Mouse (Mus musculus): ENCODE measurements around the gene Lmod3. TPM values are rescaled to one million over a fixed set of nuclear protein-coding genes. Genes with fewer than 3 reads are reported as not detected.

Lmod3 gene
- total RNA-seq (2021), result 100 to 1,000 TPM; 156 to 173 TPM
- long read RNA-seq, experiment 1, transcript Lmod3-201 (3 exons, 2,215 nt), result major isoform, 130 of 174 reads
- long read RNA-seq, experiment 1, partial matches to known transcripts, result 8 of 174 reads
- long read RNA-seq, experiment 1, other reads (novel, unspliced or antisense), result 36 of 174 reads
- long read RNA-seq, experiment 2, transcript Lmod3-201 (3 exons, 2,215 nt), result major isoform, 123 of 157 reads
- long read RNA-seq, experiment 2, partial matches to known transcripts, result 5 of 157 reads
- long read RNA-seq, experiment 2, other reads (novel, unspliced or antisense), result 29 of 157 reads

DNA sequence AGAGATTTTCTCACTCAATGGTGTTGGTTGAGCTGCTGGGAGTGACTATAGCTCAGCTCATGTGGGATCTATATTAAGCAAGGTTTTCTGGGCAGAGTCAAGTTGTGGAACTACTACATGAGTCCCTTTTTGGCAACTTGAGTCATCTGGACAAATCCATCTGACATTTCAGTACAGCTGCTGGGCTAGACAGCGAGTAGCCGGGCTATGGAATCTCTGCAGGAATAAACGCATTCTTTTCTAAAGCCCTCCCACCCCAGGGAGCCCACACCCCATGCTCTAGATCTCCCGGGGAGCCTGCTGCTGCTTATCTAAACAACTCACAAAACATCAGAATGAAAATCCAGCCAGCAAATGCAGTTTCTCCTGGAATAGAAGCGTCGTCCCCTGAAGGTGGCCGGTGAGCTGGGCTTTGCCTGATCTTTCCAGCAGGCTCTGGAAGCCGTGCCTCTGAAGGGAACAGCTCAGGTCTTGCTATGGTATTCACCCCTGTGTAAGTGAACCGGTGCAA, at the start of gene Lmod3:
Gene Lmod3, minus strand, starts transcription at position 49 of the 511 bp plus-strand sequence.
- DNase-seq (ENCODE audit: low spot score in 2 of 2), result peak in 1 of 2 experiments; percentile 24

DNA sequence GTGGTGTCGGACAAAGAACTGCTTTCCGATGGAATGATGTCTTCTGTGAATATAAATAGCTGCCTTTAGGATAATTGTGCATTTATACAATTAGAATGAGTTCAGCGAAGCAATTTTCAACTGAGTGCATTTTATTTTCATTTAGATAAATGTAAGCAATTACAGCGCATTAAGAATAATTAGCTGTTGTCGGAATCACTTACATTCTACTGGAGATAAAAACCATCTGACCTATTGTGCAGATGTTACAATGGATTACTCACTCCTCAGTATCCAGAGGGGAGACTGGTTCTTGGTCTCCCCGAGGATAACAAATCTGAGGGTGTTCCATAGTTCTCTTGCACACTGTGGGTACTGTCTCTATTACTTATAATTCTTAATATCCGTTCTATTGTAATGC, 49.7 kb upstream of the Lmod3 start:
- no peak for DNase-seq (ENCODE audit: low spot score in 2 of 2)

DNA sequence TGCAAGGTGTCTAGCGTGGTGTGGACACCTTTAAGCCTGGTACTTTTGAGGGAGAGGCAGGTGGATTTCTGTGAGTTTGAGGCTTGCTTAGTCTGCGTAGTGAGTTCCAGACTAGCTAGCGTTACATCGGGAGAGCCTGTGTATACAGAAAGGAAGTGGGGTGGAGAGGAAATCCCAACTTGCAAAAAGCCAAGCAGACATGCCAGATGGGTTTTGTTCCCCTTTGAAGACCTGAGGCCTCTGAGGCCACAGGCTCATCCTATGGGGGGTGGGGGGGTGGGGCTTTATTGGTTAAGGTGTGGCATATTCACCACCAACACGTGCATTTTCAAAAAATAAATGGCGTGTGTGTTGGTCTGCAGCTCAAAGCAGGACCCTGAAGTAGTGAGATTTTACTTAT, 48.1 kb upstream of the Lmod3 start:
- DNase-seq (ENCODE audit: low spot score in 2 of 2), result no peak

DNA sequence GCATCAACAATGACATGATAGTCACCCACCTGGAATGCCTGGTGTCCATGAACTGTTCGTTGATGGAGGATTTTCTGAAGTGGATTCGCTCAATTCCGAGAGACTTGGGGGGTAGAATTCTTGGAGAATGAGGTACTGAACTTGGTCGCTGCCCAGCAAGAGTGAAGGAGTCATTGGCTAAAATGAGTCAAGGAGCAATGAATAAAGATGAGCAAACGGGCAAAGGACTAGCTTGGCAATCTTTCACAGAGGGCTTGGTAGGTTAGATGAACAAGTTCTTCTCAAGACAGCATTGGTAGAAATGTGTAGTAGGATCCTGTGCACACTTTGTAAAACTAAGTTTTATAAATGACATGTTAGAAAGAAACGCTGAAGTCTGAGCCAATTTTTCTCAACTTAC, 47.6 kb upstream of the Lmod3 start:
- DNase-seq (ENCODE audit: low spot score in 2 of 2), result no peak

DNA sequence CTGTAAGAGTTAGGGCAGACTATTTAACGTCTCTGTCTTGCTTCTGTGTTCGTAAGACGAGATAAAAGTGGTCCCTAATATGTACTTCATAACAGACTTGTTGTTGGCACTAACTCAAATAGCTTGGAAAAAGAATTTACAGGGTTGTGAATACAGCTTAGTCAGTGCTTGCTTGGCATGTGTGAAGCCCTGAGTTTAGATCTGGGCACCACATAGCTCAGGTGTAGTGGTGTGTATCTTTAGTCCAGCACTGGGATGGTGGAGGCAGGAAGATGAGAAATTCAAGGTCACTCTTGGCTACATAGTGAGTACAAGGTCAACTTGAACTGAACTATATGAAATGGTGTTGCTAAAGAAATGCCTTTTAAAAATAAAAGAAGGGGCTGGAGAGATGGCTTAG, 44.6 kb upstream of the Lmod3 start:
- no peak for DNase-seq (ENCODE audit: low spot score in 2 of 2)

DNA sequence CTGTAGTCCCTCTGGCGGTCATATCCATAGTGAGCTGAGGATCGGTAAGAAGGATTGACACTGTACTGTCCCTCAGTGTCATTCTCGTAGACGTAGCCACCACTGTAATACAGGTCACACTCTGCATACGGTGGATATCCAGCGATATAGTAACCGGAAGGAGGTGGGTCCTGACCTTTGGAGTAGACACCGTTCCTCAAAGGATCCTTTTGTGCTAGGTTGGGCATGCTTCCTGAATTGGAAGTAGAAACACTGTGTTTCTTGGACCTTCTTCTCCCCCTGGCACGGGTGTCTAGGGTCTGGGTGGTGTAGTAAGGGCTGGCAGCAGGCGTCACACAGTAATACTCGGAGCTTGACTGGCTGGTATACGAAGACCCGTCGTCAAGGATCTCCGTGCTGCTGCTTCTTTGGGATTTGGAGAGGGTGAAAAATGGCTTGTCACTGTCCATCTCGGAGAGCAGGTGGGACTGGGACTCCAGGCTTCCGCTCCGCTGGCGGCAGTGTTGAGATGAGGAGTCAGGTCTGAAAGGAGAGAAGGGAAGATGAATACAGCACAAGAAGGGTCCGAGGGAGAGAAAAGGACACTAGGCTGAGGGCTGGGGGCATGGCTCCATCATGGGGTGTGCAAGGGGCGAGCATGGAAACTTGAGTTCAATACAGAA, 43.4 kb upstream of the Lmod3 start:
- no peak for DNase-seq (ENCODE audit: low spot score in 2 of 2)

DNA sequence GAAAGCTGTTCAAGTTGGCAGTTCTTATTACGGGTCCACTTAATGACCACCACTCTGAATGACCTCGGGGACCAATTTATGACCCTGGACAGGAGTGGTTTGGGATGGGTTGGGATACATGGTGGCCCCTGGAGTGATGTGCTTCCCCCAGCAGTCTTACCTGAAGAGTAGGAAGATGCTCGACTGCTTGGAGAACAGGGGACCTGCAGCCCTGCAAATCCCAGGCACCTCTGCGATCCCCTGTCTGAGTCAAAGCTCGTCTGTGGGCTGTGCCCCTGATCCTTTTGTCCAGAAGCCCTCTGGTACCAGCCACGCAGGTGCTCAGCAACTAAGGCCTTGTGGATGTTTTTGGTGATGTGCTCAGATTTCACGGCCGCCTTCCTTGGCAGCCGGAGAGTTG, 42.9 kb upstream of the Lmod3 start:
- no peak for DNase-seq (ENCODE audit: low spot score in 2 of 2)

DNA sequence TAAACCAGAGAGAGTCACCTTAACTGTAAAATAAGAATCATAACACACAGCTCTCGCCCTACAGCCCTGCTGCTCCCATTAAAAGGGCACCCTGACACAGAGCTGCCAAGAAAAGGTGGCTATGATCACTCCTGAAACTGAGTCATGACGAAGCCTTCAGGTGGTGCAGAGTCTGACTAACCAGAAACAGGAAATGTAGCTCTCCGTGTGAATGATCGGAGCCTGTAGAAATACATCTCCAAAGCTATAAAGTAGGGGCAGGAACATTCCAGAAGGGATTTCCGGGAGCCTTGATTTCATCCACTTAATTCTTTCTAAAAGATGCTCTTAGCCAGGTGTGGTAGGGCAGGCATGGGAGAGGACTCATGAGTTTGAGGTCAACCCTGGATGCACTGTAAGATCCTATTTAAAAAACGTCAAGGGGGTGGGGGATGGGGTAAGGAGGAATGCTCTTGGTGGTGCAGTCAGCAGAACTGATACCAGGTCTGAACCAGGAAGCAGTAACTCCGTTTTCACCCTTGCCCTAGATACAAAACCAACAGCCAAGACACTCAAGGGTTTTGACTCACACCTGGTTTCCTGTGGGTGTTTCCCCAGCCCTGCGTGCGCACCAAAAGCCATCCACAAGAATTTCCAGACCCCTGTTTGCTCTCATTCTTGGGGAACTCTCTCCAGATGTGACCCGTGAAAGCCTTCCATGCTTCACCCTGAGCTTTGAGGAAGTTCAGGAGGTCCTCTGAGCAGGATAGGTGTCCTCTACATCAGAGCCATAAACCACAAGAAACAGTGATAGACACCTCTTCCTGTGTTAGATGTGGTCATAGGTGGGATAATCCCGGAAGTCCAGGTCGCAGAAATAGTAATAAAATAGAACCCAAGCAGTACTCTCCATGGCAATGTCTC, 41.4 kb upstream of the Lmod3 start:
- no peak for DNase-seq (ENCODE audit: low spot score in 2 of 2)

DNA sequence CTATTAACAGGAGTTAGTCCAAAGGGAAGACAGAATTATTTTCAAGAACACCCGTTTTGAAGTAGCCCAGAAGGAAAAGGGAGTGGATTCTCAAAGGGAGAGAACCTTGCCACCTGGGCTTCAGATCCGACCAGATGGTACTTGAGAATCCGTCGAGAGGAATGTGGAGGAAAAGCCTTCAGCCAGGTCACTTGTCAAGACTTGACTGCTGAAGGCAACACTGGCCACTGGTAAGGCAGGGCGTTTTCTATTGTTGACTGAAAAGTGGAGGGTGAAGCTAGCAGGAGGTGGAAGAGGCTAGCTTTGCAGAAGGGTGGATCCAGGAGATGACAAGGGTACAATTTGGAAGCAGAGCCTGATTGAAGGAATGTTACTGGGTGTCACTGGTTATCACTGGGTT, 40.3 kb upstream of the Lmod3 start:
- no peak for DNase-seq (ENCODE audit: low spot score in 2 of 2)

DNA sequence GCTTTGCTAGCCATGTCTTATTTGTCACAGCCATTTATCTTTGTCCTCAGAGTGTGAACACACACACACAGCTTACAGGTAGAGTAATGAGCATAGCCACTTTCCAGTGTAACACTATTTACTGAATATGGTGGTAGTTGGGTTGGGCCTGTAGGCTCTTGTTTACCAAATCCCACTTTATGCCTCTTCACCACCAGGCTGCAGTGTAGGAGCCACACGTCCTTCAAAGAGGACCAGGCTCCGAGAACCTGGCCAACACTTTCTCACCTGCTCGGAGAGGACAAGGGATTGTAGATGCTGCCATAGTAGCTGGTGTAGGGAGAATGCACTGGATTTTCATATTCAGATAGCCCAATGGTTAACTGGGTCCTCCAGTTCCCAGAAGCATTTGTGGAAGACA, 39.5 kb upstream of the Lmod3 start:
- DNase-seq (ENCODE audit: low spot score in 2 of 2), result no peak

DNA sequence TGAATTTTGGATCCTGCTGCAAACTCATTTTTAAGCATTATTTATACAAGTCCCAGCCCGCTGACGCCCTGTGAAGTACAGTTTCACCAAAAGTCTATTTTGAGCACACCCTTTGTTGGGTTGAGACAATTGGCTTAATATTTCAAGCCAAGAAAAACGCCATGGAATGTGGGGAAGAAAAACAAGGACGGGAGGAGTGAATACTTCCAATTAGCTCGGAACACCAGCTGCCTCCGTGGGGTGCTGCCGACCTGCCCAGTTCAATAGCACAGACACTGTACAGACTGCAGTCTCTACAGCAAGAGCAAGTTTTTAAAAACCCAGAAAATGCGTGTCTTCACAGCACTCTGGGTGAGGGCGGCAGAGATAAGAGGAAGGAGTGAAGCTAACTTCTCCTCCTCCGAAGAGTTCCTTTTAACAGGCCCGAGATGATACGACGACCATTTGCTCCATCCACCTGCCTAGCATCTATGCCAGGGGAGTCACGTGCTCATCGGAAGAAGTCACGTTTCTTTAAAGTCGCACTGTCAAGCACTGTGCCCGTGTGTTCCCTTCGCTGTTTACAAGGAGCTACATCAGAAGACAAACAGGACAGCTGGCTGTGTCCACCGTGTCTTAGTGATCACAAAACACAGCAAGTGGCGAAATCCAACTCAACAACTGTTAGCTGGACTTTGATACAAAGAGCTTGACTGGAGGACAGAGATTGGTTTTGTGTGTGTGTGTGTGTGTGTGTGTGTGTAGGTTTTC, 38.8 kb upstream of the Lmod3 start:
- DNase-seq (ENCODE audit: low spot score in 2 of 2), result no peak

DNA sequence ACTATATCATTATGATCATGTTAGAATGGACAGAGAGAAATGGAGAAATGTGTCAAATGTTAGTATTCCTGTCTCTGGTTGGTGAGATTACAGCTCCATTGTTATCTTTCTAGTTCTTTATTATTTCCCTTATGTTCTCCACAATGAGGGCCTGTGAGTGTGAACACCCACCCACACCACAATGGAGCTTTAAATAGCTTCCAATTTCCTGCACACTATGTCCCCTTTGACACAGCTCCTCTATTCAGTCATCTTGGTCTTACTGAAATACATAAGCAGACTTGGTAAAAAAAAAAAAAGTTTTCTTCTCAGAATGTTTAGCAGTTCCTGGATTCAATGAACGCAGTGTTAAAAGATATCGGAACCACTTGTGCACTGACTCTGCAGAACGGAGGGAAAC, 38.1 kb upstream of the Lmod3 start:
- DNase-seq (ENCODE audit: low spot score in 2 of 2), result no peak

DNA sequence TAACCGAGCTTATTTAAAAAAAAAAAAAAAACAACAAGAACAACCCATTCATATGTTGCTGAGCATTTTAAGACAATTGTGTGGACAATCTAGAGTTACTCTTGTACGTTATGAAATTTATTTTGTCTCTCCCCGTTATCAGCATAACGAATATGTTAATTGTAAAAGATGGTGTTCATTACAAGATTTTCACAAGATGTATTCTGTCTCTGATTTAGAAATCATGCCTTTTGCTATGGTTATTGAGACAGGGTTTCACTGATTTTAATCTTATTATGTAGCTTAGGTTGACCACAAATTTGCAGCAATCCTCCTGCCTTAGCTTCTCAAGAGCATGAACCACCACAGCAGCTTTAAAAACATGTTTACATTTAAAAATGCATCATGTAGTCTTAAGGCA, 37.3 kb upstream of the Lmod3 start:
- DNase-seq (ENCODE audit: low spot score in 2 of 2), result no peak

DNA sequence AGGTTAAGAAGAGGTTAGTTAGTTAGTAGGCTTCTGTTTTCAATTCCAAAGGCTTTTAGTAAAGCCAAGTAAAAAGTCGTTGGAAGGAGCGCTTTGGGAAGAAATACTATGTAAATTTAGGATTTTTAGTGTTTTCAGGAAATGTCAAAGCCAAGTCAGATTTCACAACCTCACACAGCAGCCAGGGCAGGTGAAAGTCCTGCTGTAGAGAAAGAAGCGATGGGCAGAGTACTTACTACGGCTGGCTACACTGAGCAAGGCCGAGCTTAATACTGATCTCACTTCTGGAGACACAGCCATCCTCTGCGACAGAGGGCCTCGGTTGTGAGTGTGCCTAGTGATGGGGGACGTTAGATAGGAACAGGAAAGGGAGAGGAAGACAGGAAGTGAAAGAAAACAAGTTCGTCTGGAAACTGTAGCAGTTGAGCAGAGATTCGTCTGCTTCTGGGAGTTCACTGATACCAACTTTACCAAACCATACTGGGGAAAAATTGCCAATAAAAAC, 36.8 kb upstream of the Lmod3 start:
- DNase-seq (ENCODE audit: low spot score in 2 of 2), result no peak

DNA sequence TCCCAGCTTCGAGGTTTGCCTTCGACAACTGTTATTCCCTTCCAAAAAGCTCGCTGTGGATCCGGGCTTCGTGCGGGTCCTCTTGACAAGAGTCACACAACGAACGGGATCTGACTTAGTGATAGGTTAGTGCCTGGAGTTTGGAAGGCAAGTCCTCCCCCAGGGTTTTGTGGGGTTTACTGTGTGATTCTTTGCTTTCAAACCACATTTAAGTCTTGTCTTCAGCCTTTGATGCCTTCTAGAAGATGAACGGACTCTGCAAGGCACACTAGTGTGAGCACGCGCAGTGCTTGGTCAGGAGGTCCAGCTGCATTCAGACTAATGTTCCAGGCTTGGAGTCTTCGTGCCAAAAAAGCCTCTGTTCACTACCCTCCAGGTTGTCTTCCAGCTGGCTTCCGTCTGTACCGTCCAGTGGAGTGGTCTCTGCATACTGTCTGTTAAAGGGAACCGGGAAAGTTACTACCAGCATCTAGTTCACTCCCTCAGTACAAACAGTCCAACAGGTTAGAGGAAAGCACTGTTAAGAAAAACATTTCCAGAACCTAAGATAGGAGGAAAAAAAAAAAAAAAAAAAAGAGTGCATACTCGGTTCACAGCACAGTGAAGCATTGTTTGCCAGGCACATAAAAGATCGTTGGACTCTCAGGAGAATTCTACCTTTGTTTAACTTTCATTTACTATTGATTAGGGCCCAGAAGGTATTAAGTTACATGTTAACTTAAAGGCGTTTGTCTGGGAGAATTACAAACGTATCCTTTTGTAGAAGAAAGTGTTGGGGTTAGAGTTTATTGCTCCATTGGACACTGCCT, 35.7 kb upstream of the Lmod3 start:
- DNase-seq (ENCODE audit: low spot score in 2 of 2), result no peak

DNA sequence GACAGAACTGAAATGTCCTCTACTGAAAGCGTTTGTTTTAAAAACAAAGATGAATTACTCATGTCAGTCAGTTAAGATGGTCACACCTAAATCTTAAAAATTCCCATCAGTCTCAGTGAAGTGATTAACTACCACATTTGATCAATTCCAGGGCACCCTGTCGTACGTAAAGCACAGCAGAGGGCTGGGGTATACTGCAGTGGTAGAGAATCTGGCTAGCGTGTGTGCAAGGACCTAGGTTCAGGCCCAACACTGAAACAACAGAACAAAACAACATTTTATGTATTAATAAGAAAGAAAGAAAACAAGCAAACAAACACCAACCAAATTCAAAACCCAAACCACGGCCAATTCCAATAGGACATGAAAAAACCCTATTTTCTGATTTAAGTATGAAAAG, 33.8 kb upstream of the Lmod3 start:
- DNase-seq (ENCODE audit: low spot score in 2 of 2), result no peak

DNA sequence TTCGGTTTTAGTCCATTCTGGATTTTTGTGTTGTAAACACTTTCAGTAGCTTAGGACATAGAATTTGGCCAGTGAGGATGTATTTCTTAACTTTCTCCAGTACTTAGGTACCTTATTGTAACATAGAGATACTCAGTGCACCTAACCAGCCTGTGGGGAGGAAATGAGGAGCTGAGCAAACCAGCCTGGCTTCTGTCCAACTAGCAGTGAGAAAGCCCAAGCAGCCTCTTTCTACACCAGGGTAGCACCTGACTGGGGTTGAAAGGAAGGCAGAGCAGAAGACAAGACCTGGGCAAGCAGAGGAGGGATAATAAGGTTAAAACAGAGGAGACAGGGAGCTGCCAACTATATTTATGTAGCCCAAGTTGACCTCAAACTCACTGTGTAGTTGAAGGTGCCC, 31.1 kb upstream of the Lmod3 start:
- no peak for DNase-seq (ENCODE audit: low spot score in 2 of 2)

DNA sequence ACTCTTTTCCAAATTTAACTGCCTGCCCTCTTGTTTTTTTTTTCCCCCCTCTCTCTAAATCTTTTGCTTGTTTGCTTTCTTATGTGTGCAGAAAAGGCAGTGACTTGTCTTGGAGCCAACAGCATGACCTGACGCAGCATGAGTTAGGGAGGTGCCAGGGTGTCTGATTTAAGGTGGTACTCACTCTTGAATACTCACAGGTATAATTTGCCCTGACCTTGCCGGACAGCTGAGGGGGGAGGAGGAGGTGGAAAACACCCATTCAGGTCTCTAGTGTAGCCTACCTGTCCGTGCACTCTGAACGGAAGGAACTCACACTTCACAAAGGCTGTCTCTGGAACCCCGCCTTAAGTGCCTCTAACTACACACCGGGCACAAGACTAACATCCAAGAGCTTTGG, 26.3 kb upstream of the Lmod3 start:
- DNase-seq (ENCODE audit: low spot score in 2 of 2), result no peak

DNA sequence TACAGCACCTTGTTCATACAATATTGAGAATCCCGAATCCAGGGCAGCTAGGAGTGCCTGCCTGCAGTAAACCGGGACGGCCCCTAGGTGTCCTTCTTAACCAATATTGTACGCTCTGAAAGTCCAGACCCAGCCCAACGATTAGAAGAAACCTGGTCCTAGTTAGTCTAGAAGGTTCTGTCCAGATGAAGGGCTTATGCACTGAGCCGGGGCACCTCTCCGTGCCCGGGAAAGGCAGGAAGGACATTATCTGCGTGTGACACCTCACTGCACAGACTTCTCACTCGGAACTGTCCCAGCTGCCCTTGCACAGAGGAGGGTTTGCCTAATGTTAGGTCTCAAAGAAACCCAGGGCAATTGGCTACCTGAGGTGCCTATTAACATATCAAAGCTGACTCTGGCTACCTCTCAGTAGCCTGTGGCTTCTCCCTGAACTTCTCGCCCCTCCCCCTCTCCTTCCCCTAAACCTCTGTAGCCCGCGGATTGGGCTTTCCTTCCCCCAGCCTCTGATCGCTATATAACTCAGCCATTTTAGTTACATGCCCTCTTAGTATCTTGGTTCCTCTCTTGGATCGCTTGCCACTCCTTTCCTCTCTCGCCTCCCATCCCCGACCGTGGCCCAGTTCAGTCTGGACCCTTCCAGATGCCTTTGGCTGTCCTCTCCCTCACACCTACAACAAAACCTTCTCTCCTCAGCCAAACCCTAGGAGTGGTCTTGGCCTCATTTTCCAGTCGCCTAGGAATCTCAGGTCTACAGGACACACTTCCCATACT, 25.6 kb upstream of the Lmod3 start:
- DNase-seq (ENCODE audit: low spot score in 2 of 2), result peak; percentile 42 to 72
